Mouse (Mus musculus) ES-E14 (cell line): ENCODE data around the gene Igsf10. TPM values are rescaled to one million over a fixed set of nuclear protein-coding genes. Genes with fewer than 3 reads are reported as not detected.
"Not testable (repeated sequence)": the region's sequence is repeated elsewhere in the genome, so short reads cannot be mapped to it uniquely, and the experiment has no call there.

Experiments
- DNase-seq: peaks from one replicate; pipeline ENCODE4 v3.0.0-alpha.2; 2013; ENCODE audit warnings: low read depth, low spot score
- H3K27ac ChIP-seq: 2 replicates; pipeline ENCODE4 v1.5.1; 2012; ENCODE audit warnings: low read depth, mild to moderate bottlenecking, low read length, moderate library complexity, mixed read lengths; ENCODE audit not compliant: poor library complexity, insufficient read depth, severe bottlenecking
- H3K36me3 ChIP-seq: 2 replicates; pipeline ENCODE4 v1.6.1; 2012; ENCODE audit warnings: mild to moderate bottlenecking, low read length, moderate library complexity, mixed read lengths; ENCODE audit not compliant: control insufficient read depth, poor library complexity, insufficient read depth, severe bottlenecking
- H3K4me1 ChIP-seq, 2 experiments: fragments of 150-350 bp in 1 of 2; sonication (generic) in 1 of 2; 2 replicates each; pipeline ENCODE4 v1.6.1; 2012; ENCODE audit warnings: low read length in 2 of 2, mild to moderate bottlenecking in 1 of 2, mixed read lengths in 1 of 2; ENCODE audit not compliant: control insufficient read depth in 2 of 2, insufficient read depth in 2 of 2, poor library complexity in 1 of 2
- H3K4me3 ChIP-seq, 2 experiments: fragments of 150-350 bp in 1 of 2; sonication (generic) in 1 of 2; 2 replicates each; pipeline ENCODE4 v1.5.1; 2012; ENCODE audit warnings: low read length in 2 of 2, low read depth in 1 of 2, mild to moderate bottlenecking in 1 of 2, mixed read lengths in 1 of 2; ENCODE audit not compliant: insufficient read depth in 1 of 2, poor library complexity in 1 of 2, severe bottlenecking in 1 of 2
- H3K9ac ChIP-seq: 2 replicates; pipeline ENCODE4 v1.6.1; 2012; ENCODE audit warnings: low read depth, mild to moderate bottlenecking, low read length, mixed read lengths; ENCODE audit not compliant: poor library complexity, insufficient read depth, severe bottlenecking
- H3K9me3 ChIP-seq: fragments of 150-350 bp; sonication (generic); 2 replicates; pipeline ENCODE4 v1.6.1; 2012; ENCODE audit warnings: low read depth, mild to moderate bottlenecking, low read length; ENCODE audit not compliant: control insufficient read depth, insufficient read depth
- CHD2 ChIP-seq: IDR thresholded peaks from 2 replicates; pipeline ENCODE4 v1.6.1; 2014; ENCODE audit warnings: mild to moderate bottlenecking, low read depth, low read length, inconsistent platforms
- HCFC1 ChIP-seq: IDR thresholded peaks from 2 replicates; pipeline ENCODE4 v1.6.1; 2012; ENCODE audit warnings: low read length, inconsistent platforms, borderline replicate concordance; ENCODE audit not compliant: insufficient read depth
- MAFK ChIP-seq: IDR thresholded peaks from 2 replicates; pipeline ENCODE4 v1.6.1; 2014; ENCODE audit warnings: mild to moderate bottlenecking, low read depth, low read length, inconsistent platforms; ENCODE audit not compliant: insufficient read depth
- ZC3H11A ChIP-seq: IDR thresholded peaks from 2 replicates; pipeline ENCODE4 v1.6.1; 2012; ENCODE audit warnings: low read depth, mild to moderate bottlenecking, inconsistent platforms, low read length, borderline replicate concordance
- ZNF384 ChIP-seq: IDR thresholded peaks from 2 replicates; pipeline ENCODE4 v1.6.1; 2012; ENCODE audit warnings: low read depth, low read length, inconsistent platforms
- in situ Hi-C, 2 experiments: fragments of 600-800 bp; cut with MboI; formaldehyde crosslinking; loops; one replicate each; pipeline ENCODE4 v1.15.1; 2025; ENCODE audit warnings: low sequenced_read_pairs in 2 of 2, inconsistent platforms in 1 of 2; ENCODE audit not compliant: unreplicated experiment in 2 of 2
- total RNA-seq: library from RNA; depleted of rRNA; stranded (reverse); fragments of 300-350 nt; gene quantifications from 2 replicates; pipeline ENCODE4 v1.2.3, GENCODE M21; 2012; rRNA removed

Gene Igsf10
- total RNA-seq = 2.7 and 3.9 TPM in 2 replicates

DNA sequence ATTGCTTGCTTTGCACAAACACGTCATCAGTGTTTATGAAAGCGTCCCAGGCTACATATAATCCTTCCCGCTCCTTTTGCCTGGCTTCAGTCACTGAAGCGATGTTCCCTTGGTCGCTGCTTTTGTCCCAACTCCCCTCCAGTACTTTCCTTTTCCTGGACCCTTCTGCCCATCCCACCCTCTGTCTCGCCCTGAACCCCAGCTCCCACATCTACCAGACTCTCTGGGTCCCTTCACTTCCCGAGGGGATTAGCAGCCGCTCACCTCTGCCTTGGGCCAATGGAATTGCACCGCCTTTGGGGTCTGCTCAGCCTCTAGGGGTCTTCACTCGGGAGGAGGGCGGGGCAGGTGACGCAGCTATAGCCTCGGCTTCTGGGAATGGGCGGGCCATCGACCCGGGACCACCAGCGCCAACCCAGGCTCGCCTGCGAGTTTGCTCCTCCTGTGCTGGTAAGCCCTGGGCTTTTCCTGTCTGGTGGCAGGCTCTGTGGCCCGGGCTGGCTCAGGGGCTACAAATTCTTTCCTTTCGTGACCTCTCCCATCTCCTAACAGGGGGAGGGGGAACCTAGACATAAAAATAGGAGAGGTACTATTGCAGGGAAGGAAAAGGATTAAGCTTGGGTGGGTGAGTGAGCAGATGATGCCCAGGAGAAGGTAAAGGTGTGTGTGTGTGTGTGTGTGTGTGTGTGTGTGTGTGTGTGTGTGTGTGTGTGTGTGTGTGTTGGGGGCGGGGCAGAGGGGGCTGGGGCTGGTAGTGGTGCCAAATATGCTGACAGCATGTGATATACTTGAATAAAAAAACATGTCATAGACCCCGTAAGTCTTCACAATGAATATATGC, at the start of gene Igsf10:
Igsf10 (minus strand) TSS at position 330 of the 841 bp plus-strand sequence.
- TF ChIP-seq HCFC1 = no peak
- Histone ChIP-seq H3K27ac (peak within 1 kb of the TSS; percentile 20; the same call in 1 of the 2 replicates), H3K4me3 (peak within 1 kb of the TSS; percentile 67 to 91)

DNA sequence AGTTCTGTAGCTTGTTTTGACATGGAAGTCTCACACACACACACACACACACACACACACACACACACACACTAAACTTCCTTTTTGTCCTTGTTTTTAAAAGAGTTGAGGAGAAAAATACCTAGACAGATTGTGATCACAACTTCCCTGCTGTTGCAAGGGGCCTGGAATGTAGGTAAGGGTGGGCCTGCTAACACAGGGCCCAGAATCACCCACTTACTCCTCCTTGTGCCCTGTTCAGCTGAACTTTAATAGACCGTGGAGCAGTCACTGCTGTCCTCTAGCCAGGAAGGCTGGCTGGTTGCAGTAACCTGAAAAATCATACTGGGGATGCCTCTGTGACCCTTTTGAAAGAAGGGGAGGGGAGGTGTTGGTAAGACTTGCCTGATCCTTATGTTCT, 41.4 kb upstream of the Igsf10 start:
- H3K27ac ChIP-seq = no peak overlapping the region
- TF ChIP-seq ZNF384 (no peak), MAFK (no peak), CHD2 (no peak), ZC3H11A (no peak), HCFC1 (no peak)
- H3K9me3 ChIP-seq = no peaks in the 10 kb centered on the region
- no peak for DNase-seq
- H3K4me1 ChIP-seq = no peaks in the 10 kb centered on the region
- in situ Hi-C loops = no loop called here
- no peak overlapping the region for H3K4me3 ChIP-seq
- H3K36me3 ChIP-seq = no peaks in the 10 kb centered on the region
- H3K9ac ChIP-seq = no peak overlapping the region

More for the DNA sequence above, at the start of gene Igsf10:
- no peaks in the 10 kb centered on the region for H3K36me3 ChIP-seq
- no peaks in the 10 kb centered on the region for H3K4me1 ChIP-seq
- DNase-seq = peak; percentile 37
- peak within 1 kb of the TSS; percentile 72 for H3K9ac ChIP-seq
- H3K9me3 ChIP-seq = no peaks in the 10 kb centered on the region
- in situ Hi-C loops = no loop called here

- in situ Hi-C loops = no loop called here
- H3K9ac ChIP-seq = no peak overlapping the region
- TF ChIP-seq ZNF384 (no peak), HCFC1 (no peak), ZC3H11A (no peak), CHD2 (no peak), MAFK (no peak)
- no peak overlapping the region for H3K4me3 ChIP-seq
- no peaks in the 10 kb centered on the region for H3K9me3 ChIP-seq
- no peaks in the 10 kb centered on the region for H3K4me1 ChIP-seq
- H3K36me3 ChIP-seq = no peaks in the 10 kb centered on the region
- H3K27ac ChIP-seq = no peak overlapping the region
- no peak for DNase-seq
Measured at GRCm38 (mm10) chr3:59385000-59385399, 40.8 kb upstream of the Igsf10 start.

DNA sequence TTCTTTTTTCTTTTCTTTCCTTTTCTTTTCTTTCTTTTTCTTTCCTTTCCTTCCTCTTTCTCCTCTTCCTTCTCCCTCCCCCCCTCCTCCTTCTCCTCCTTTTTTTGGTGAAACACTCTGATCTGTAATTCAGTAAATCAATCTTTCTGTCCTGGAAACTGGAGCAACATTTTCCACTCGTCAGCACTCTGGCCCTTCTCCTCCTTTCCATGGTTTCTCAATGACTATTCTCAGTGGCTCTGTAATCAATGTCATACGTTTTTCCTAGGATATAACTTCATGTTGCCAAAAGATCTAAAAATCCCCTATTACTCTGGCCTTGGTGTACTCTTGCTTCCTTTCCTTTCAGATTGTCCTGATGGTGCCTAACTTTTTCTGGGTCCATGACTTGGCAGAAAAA, 40.1 kb upstream of the Igsf10 start:
- no peak overlapping the region for H3K4me3 ChIP-seq
- H3K9ac ChIP-seq = no peak overlapping the region
- no peak for TF ChIP-seq CHD2
- no peak for TF ChIP-seq MAFK
- TF ChIP-seq ZC3H11A = no peak
- TF ChIP-seq ZNF384 = no peak
- TF ChIP-seq HCFC1 = no peak
- no peaks in the 10 kb centered on the region for H3K36me3 ChIP-seq
- H3K27ac ChIP-seq = no peak overlapping the region
- H3K4me1 ChIP-seq = no peaks in the 10 kb centered on the region
- in situ Hi-C loops = no loop called here
- no peak for DNase-seq
- H3K9me3 ChIP-seq = no peaks in the 10 kb centered on the region

GRCm38 (mm10) chr3:59378791-59379190, 34.6 kb upstream of the Igsf10 start:
- H3K4me1 ChIP-seq, H3K36me3 ChIP-seq, H3K4me3 ChIP-seq, H3K9ac ChIP-seq, in situ Hi-C loops, DNase-seq, H3K9me3 ChIP-seq, H3K27ac ChIP-seq: not testable (repeated sequence)
